ENCODE assay signal across 10 mouse cellular contexts in genomic region chr9:83368234-83368633, GRCm38 (mm10).
DNase-seq lines count a peak whose midpoint lies in the region; ATAC-seq and TF ChIP-seq lines count a peak whose summit lies in the region.
"Had no signal": no experiment of that assay in that cellular context is flagged by ENCODE, and none has a peak within 500 bp of the region (broad histone marks: within the 10 kb centered on the region; RNA-seq: fewer than 3 reads in every experiment).

No protein-coding gene starts in this region.

- no peaks in the 10 kb centered on the region for H3K36me3 ChIP-seq in lung, postnatal 0 days (ENCODE audit: insufficient read depth, low read length)
- H3K36me3 ChIP-seq in heart, embryonic 10.5 days, result no peaks in the 10 kb centered on the region
- H3K36me3 ChIP-seq: liver, embryonic 13.5 days had no signal

- H3K9ac ChIP-seq in lung, postnatal 0 days (replicated peaks; ENCODE audit: low read depth), result no peak overlapping the region
- H3K9ac ChIP-seq: liver, embryonic 13.5 days had no signal

- H3K4me1 ChIP-seq in lung, postnatal 0 days (ENCODE audit: insufficient read depth, low read depth, low read length), result no peaks in the 10 kb centered on the region
- no peaks in the 10 kb centered on the region for H3K4me1 ChIP-seq in heart, embryonic 10.5 days
- H3K4me1 ChIP-seq: liver, embryonic 13.5 days had no signal

- TF ChIP-seq CTCF in left cerebral cortex, adult 2 months (IDR thresholded peaks at IDR 0.05), result peak; percentile 68
- peak; percentile 54; the same call in 1 of the 2 replicates for TF ChIP-seq CTCF in brain, embryonic 14.5 days (IDR thresholded peaks at IDR 0.05; ENCODE audit: borderline replicate concordance, extremely low read depth, insufficient read depth, insufficient read length)
- peak; percentile 73 for TF ChIP-seq CTCF in lung, postnatal 0 days (IDR thresholded peaks at IDR 0.05)

- intact Hi-C loops in left cerebral cortex, adult 2 months (cut with DNase I), result no loop called here
- intact Hi-C loops in left cerebral cortex, postnatal 25 days (cut with DNase I), result loop anchor here (5.0 kb wide), 1 partner anchor 221 kb away; the partner anchor contains the start of gene Hmgn3

- no peak overlapping the region for H3K27ac ChIP-seq in left cerebral cortex, adult 2 months
- H3K27ac ChIP-seq in lung, postnatal 0 days (ENCODE audit: low read length), result no peak overlapping the region
- no peak overlapping the region for H3K27ac ChIP-seq in heart, embryonic 10.5 days
- H3K27ac ChIP-seq: liver, embryonic 13.5 days had no signal

- WGBS in lung, postnatal 0 days, result 84% methylated on average over 1 of the region's 1 CpGs
- 77% methylated on average over 1 of the region's 1 CpGs for WGBS in heart, embryonic 10.5 days

- ATAC-seq in lung, postnatal 0 days, result no peak

- no peak for TF ChIP-seq EP300 in lung, postnatal 0 days (IDR thresholded peaks at IDR 0.05)

- H3K27me3 ChIP-seq in lung, postnatal 0 days (replicated peaks; ENCODE audit: insufficient read depth, low read length), result no peaks in the 10 kb centered on the region
- no peaks in the 10 kb centered on the region; the same call in 1 of the 2 replicates for H3K27me3 ChIP-seq in heart, embryonic 10.5 days (ENCODE audit: insufficient read depth, poor library complexity, severe bottlenecking)
- H3K27me3 ChIP-seq: liver, embryonic 13.5 days had no signal

- no peak overlapping the region for H3K4me3 ChIP-seq in left cerebral cortex, adult 2 months
- no peak overlapping the region for H3K4me3 ChIP-seq in lung, postnatal 0 days (ENCODE audit: low read depth, low read length)
- H3K4me3 ChIP-seq in heart, embryonic 10.5 days, result no peak overlapping the region
- H3K4me3 ChIP-seq: erythroblast, embryonic 14.5 days; liver, embryonic 13.5 days had no signal

- H3K9me3 ChIP-seq in lung, postnatal 0 days (ENCODE audit: low read length), result no peaks in the 10 kb centered on the region
- no peaks in the 10 kb centered on the region for H3K9me3 ChIP-seq in heart, embryonic 10.5 days
- H3K9me3 ChIP-seq: liver, embryonic 13.5 days had no signal

- DNase-seq in adrenal gland, postnatal 14 days, result peak; percentile 54
- no peak for DNase-seq in adrenal gland, adult 8-10 months
- no peak for DNase-seq in left cerebral cortex, adult 2 months (ENCODE audit: extremely low spot score in 1 of 2, low spot score in 2 of 2)
- DNase-seq in left cerebral cortex, postnatal 25 days (ENCODE audit: low spot score in 2 of 2), result no peak
- DNase-seq in brain, embryonic 14.5 days (ENCODE audit: low read depth), result peak; percentile 40
- peak; percentile 28 for DNase-seq in lung, postnatal 0 days (ENCODE audit: low spot score)
- peak; percentile 69 for DNase-seq in thymus, postnatal 4 days
- no peak for DNase-seq in heart, embryonic 10.5 days (ENCODE audit: low spot score)
- DNase-seq: liver, embryonic 13.5 days had no signal

- no peak overlapping the region for H3K4me2 ChIP-seq in lung, postnatal 0 days (replicated peaks; ENCODE audit: low read depth, low read length)
- H3K4me2 ChIP-seq: liver, embryonic 13.5 days had no signal

- TF ChIP-seq POLR2A in brain, embryonic 14.5 days (IDR thresholded peaks at IDR 0.05; ENCODE audit: borderline replicate concordance, extremely low read depth, insufficient read depth, insufficient read length, poor library complexity, severe bottlenecking), result no peak

Comparison
In these comparisons a context has a peak if more than half of its experiments do, and no peak if none do; other contexts are left out.
1. DNase-seq: peak in adrenal gland, postnatal 14 days (single experiment), brain, embryonic 14.5 days (single experiment), lung, postnatal 0 days (single experiment) and thymus, postnatal 4 days (single experiment); none in adrenal gland, adult 8-10 months (single experiment), left cerebral cortex, adult 2 months (0 of 2), left cerebral cortex, postnatal 25 days (0 of 2) and heart, embryonic 10.5 days (single experiment).
2. Peak in every context shown above with its lines, with median percentiles within 50 percentile points of each other: CTCF ChIP-seq.